Mouse (Mus musculus): Measurements from ENCODE around the gene Thada.
"Not testable (repeated sequence)": the region's sequence is repeated elsewhere in the genome, so short reads cannot be mapped to it uniquely, and the experiment has no call there.

Thada gene

GRCm38 (mm10) chr17:84188374-84188961 lies 277.5 kb downstream of the Thada start:
- peak; percentile 69 for DNase-seq (ENCODE audit: low read depth, low spot score)

GRCm38 (mm10) chr17:84187727-84188373 lies 278.2 kb downstream of the Thada start, which contains the start of gene Zfp36l2:
Gene Zfp36l2 (minus strand): TSS chr17:84187947.
- DNase-seq (ENCODE audit: low read depth, low spot score): peak; percentile 74

GRCm38 (mm10) chr17:84187264-84187663 lies 278.7 kb downstream of the Thada start:
- not testable (repeated sequence) for DNase-seq (ENCODE audit: low read depth, low spot score)

- DNase-seq (ENCODE audit: low read depth, low spot score): no peak
Measured at GRCm38 (mm10) chr17:84186451-84187202, 279.4 kb downstream of the Thada start.

- DNase-seq (ENCODE audit: low read depth, low spot score): no peak
Measured at GRCm38 (mm10) chr17:84185581-84186450, 280.2 kb downstream of the Thada start.

- DNase-seq (ENCODE audit: low read depth, low spot score): no peak
Measured at GRCm38 (mm10) chr17:84185011-84185411, 281.0 kb downstream of the Thada start.

- no peak for DNase-seq (ENCODE audit: low read depth, low spot score)
Measured at GRCm38 (mm10) chr17:84183291-84183781, 282.7 kb downstream of the Thada start.

- no peak for DNase-seq (ENCODE audit: low read depth, low spot score)
Measured at GRCm38 (mm10) chr17:84182311-84183271, 283.4 kb downstream of the Thada start.

GRCm38 (mm10) chr17:84181502-84182310 lies 284.3 kb downstream of the Thada start:
- DNase-seq (ENCODE audit: low read depth, low spot score): no peak

GRCm38 (mm10) chr17:84180715-84181501 lies 285.1 kb downstream of the Thada start:
- DNase-seq (ENCODE audit: low read depth, low spot score): no peak

- DNase-seq (ENCODE audit: low read depth, low spot score): no peak
Measured at GRCm38 (mm10) chr17:84179973-84180365, 286.0 kb downstream of the Thada start.

- DNase-seq (ENCODE audit: low read depth, low spot score): no peak
Measured at GRCm38 (mm10) chr17:84179026-84179972, 286.7 kb downstream of the Thada start.

GRCm38 (mm10) chr17:84177481-84177880 lies 288.5 kb downstream of the Thada start:
- DNase-seq (ENCODE audit: low read depth, low spot score): no peak

- DNase-seq (ENCODE audit: low read depth, low spot score): no peak
Measured at GRCm38 (mm10) chr17:84176446-84176845, 289.6 kb downstream of the Thada start.

GRCm38 (mm10) chr17:84175196-84175595 lies 290.8 kb downstream of the Thada start:
- no peak for DNase-seq (ENCODE audit: low read depth, low spot score)

GRCm38 (mm10) chr17:84167377-84167776 lies 298.6 kb downstream of the Thada start:
- DNase-seq (ENCODE audit: low read depth, low spot score): no peak

- no peak for DNase-seq (ENCODE audit: low read depth, low spot score)
Measured at GRCm38 (mm10) chr17:84166135-84166860, 299.7 kb downstream of the Thada start.
